Mouse (Mus musculus) heart, adult 2 months (tissue): ENCODE data around the gene 4930568D16Rik. TPM values are rescaled to one million over a fixed set of nuclear protein-coding genes. Genes with fewer than 3 reads are reported as not detected.

ENCODE experiments used
- DNase-seq, 2 experiments: peaks; one replicate each; pipeline ENCODE4 v3.0.0; 2021
- H3K27ac ChIP-seq: fragments of 200-600 bp; 2 replicates; pipeline ENCODE4 v1.8.1; 2022
- H3K27me3 ChIP-seq: fragments of 200-500 bp; 2 replicates; pipeline ENCODE4 v1.6.1; 2012; ENCODE audit warnings: mild to moderate bottlenecking, low read length, inconsistent platforms, mixed read lengths; ENCODE audit not compliant: control insufficient read depth, insufficient read depth
- H3K36me3 ChIP-seq: fragments of 200-500 bp; 2 replicates; pipeline ENCODE4 v1.6.1; 2012; ENCODE audit warnings: low read length, inconsistent platforms; ENCODE audit not compliant: control insufficient read depth, insufficient read depth
- H3K4me1 ChIP-seq: fragments of 200-500 bp; 2 replicates; pipeline ENCODE4 v1.6.1; 2011; ENCODE audit warnings: low read length; ENCODE audit not compliant: control insufficient read depth, insufficient read depth
- H3K4me3 ChIP-seq: fragments of 200-600 bp; 2 replicates; pipeline ENCODE4 v1.8.1; 2022
- H3K79me2 ChIP-seq: fragments of 200-500 bp; replicated peaks from 2 replicates; pipeline ENCODE4 v1.6.1; 2012; ENCODE audit warnings: mild to moderate bottlenecking, inconsistent platforms, low read length, moderate library complexity, mixed read lengths; ENCODE audit not compliant: control insufficient read depth, insufficient read depth
- H3K9ac ChIP-seq: fragments of 200-500 bp; 2 replicates; pipeline ENCODE4 v1.6.1; 2012; ENCODE audit warnings: low read depth, mild to moderate bottlenecking, control low read depth, inconsistent platforms, low read length, mixed read lengths
- CTCF ChIP-seq: fragments of 200-600 bp; IDR thresholded peaks from 2 replicates; pipeline ENCODE4 v1.8.1; 2022; ENCODE audit warnings: antibody characterized with exemption, mild to moderate bottlenecking, moderate library complexity
- EP300 ChIP-seq: fragments of 200-500 bp; IDR thresholded peaks from 2 replicates; pipeline ENCODE4 v1.6.1; 2011; ENCODE audit warnings: low read depth, low read length, control low read depth; ENCODE audit not compliant: insufficient read depth
- POLR2A ChIP-seq: fragments of 200-500 bp; IDR thresholded peaks from 2 replicates; pipeline ENCODE4 v1.6.1; 2011; ENCODE audit warnings: mild to moderate bottlenecking, low read depth, low read length, control low read depth; ENCODE audit not compliant: insufficient read depth
- whole genome bisulfite sequencing: fragments of 180-500 bp; shearing (Covaris S2); methylation state at CpG from one replicate; pipeline ENCODE4 v1.1.7; 2018; 5-methylcytosine and 5-hydroxymethylcytosine counted together
- intact Hi-C: fragments of 180-260 bp; cut with DNase I; formaldehyde crosslinking; loops from one replicate; pipeline ENCODE4 v1.15.1; 2025
- polyA plus RNA-seq: library from polyadenylated mRNA; depleted of rRNA; stranded (reverse); fragments of >200 nt; gene quantifications from 2 replicates; pipeline ENCODE4 v1.2.3, GENCODE M21; 2012
- total RNA-seq, 2 experiments: library from RNA; stranded (reverse); gene quantifications; 2 replicates each; pipeline ENCODE4 v1.2.3; 2021

4930568D16Rik gene
- total and polyA plus RNA-seq, 3 experiments = not detected

DNA sequence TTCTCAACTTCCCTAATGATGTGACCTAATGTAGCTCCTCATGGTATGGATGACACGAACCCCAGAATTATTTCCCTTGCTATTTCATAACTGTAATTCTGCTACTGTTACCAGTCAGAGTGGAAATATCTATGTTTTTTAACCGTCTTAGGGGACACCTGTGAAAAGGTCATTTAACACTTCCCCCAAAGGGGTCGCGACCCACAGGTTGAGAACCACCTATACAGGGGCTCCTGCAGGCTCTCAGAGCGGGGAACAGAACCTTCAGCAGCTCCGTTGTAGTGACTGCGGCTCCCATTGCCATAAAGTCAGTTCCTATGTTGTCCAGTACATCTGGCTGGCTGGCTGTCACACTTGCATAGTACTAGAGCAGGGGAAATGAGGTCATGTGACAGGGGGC, 33.2 kb upstream of the 4930568D16Rik start:
- WGBS = 84% methylated on average over 7 of the region's 7 CpGs
- H3K4me1 ChIP-seq = peaks cover 2% of the 10 kb centered on the region; the same call in 1 of the 2 replicates
- no peak for DNase-seq
- no peak overlapping the region for H3K9ac ChIP-seq
- no peaks in the 10 kb centered on the region for H3K27me3 ChIP-seq
- no peaks in the 10 kb centered on the region for H3K79me2 ChIP-seq
- no peaks in the 10 kb centered on the region for H3K36me3 ChIP-seq
- TF ChIP-seq CTCF (no peak), EP300 (no peak), POLR2A (no peak)
- intact Hi-C loops = no loop called here
- H3K4me3 ChIP-seq = no peak overlapping the region
- no peak overlapping the region for H3K27ac ChIP-seq

DNA sequence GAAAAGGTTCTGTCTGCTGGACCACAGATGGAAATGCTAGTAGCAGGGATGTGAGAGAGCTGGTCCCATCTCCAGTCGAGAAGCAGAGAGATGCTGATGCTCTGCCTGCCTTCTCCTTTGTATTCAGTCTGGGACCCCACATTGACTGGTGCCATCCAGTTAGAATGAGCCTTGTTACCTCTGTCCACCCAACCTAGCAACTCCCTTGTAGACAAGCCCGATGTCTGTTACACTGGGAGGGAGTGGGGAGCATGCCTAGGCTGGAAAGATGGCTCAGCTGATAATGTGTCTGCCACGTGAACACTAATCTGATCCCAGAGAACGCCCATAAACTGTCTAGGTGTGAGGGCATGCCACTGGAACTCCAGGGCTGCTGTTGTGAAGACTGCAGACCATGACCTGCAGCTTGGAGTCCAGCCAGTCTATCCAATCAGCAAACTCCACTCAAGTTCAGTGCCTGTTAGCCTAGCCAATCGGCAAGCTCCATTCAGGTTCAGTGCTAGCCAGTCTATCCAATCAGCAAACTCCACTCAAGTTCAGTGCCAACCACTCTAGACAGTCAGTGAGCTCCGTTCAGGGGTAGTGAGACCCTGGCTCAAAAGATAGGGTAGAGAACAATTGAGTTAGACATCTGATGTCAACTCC, 30.8 kb upstream of the 4930568D16Rik start:
- H3K36me3 ChIP-seq = no peaks in the 10 kb centered on the region
- intact Hi-C loops = no loop called here

DNA sequence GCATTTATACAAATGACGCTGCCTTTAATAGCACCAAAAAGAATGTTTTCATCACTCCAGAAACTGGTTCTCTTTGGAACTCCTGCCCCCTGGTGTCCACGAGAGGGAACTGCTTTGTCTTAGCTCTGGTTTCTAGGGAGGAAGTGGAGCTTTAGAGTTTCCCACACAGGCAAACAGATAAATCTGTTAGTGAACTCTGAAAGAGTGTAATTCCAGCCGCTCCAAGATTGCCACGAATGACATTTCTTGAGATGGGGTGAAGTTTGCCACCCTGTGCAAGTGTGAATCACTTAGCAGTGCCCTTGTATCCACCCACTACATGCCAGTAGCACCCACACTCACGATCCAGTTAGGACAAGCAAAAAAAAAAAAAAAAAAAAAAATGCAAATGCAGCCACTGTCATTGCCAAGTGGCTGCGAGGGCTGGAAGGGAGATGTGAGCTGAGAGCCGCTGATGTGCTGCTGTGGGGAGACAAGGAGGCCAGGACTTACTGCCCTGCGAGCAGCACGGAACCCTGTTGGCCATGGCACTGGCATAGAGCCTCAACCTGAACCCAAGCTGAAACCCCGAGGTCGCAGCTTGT, 30.2 kb upstream of the 4930568D16Rik start:
- no peaks in the 10 kb centered on the region for H3K36me3 ChIP-seq
- H3K27me3 ChIP-seq = no peaks in the 10 kb centered on the region
- H3K27ac ChIP-seq = no peak overlapping the region
- no peak overlapping the region for H3K4me3 ChIP-seq
- WGBS = 25% methylated on average over 11 of the region's 11 CpGs
- H3K4me1 ChIP-seq = peaks cover 2% of the 10 kb centered on the region; the same call in 1 of the 2 replicates
- no peak for TF ChIP-seq POLR2A
- peak; percentile 57; the same call in 1 of the 2 replicates for TF ChIP-seq EP300
- peak; percentile 99 for TF ChIP-seq CTCF
- DNase-seq = peak; percentile 68 to 75
- no peak overlapping the region for H3K9ac ChIP-seq
- intact Hi-C loops = loop anchor here (1.0 kb wide), 1 partner anchor 99 kb away; no protein-coding TSS in a partner anchor
- H3K79me2 ChIP-seq = no peaks in the 10 kb centered on the region

More for the DNA sequence above, 30.8 kb upstream of the 4930568D16Rik start:
- Histone ChIP-seq H3K4me3 (no peak overlapping the region), H3K4me1 (peaks cover 2% of the 10 kb centered on the region; the same call in 1 of the 2 replicates), H3K27me3 (no peaks in the 10 kb centered on the region), H3K79me2 (no peaks in the 10 kb centered on the region), H3K9ac (no peak overlapping the region), H3K27ac (no peak overlapping the region)
- no peak for DNase-seq
- 59% methylated on average over 6 of the region's 6 CpGs for WGBS
- TF ChIP-seq POLR2A (no peak), CTCF (no peak), EP300 (no peak)

DNA sequence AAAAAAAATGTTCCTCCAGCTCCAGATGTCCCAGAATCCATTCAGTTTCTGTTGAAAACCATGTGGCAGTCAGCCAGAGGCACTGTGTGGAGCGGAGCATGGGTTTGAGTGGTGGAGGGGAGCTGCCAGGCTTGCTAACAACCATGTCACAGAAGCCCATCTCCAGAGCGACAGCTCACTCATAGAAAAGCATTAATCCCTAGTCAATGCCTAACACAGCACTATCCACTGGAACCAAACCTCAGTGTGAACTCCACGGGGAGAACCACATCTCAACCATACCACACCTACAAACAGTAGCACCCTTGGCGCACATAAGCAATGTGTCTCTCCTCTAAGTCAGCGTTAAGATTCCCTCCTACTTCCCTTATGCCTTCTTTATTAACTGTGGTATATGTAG, 29.6 kb upstream of the 4930568D16Rik start, which contains the start of gene 4930402F06Rik:
4930402F06Rik (minus strand) TSS at position 80 of the 400 bp plus-strand sequence.
- Histone ChIP-seq H3K9ac (no peak within 1 kb of the TSS), H3K27me3 (no peaks in the 10 kb centered on the region), H3K4me3 (no peak within 1 kb of the TSS), H3K36me3 (no peaks in the 10 kb centered on the region), H3K4me1 (peaks cover 2% of the 10 kb centered on the region; the same call in 1 of the 2 replicates), H3K79me2 (no peaks in the 10 kb centered on the region), H3K27ac (no peak within 1 kb of the TSS)
- no peak for TF ChIP-seq EP300
- no peak for TF ChIP-seq POLR2A
- TF ChIP-seq CTCF = no peak
- 53% methylated on average over 5 of the region's 5 CpGs for WGBS
- DNase-seq = no peak
- intact Hi-C loops = loop anchor here (1.0 kb wide), 1 partner anchor 99 kb away; no protein-coding TSS in a partner anchor

DNA sequence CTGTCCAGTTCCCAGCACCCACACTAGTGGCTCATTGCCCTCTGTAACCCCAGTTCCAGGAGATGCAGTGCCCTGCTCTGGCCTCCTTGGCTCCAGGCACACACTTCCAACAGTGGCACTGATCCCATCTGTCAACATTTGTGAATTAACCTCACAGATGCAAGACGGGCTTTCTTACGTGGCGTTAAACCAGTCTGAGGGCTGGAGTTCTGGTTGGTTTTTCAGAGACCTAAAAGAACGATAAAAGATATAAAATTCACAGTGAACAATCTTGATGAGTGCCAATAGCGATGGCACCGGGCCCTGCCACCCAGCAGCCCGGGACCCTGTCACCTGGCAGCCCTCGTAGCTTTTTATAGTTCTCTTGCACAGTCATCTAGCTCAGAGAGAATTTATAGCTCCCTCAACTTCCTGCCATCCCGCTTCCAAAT, 17.9 kb upstream of the 4930568D16Rik start:
- intact Hi-C loops = no loop called here
- no peaks in the 10 kb centered on the region for H3K79me2 ChIP-seq
- H3K4me1 ChIP-seq = no peaks in the 10 kb centered on the region
- peak overlapping the region; percentile 81 for H3K27ac ChIP-seq
- no peak for TF ChIP-seq POLR2A
- TF ChIP-seq EP300 = 0 out of 2 replicates have a peak, but pooled peaks have one; percentile 29
- peak; percentile 40 to 71 for DNase-seq
- H3K4me3 ChIP-seq = no peak overlapping the region
- H3K27me3 ChIP-seq = no peaks in the 10 kb centered on the region
- 42% methylated on average over 9 of the region's 9 CpGs for WGBS
- H3K9ac ChIP-seq = no peak overlapping the region
- H3K36me3 ChIP-seq = no peaks in the 10 kb centered on the region

DNA sequence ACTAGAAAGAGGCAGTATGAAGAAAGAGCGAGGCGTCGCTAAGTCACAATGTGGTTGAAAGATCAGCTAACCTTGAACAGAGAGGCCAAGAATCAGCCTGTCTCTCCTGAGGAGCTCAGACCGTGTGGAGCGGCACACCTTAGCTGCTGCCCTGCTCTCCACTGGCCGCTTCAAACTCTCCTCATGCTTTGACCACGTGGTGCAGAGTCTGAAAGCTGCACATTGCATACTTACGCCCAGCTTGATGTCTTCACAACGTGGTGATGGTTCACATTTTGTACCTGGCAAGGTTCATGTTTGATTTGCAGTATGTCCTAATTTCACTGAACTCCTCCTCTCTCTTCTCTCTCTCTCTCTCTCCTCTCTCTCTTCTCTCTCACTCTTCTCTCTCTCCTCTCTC, 11.8 kb upstream of the 4930568D16Rik start:
- TF ChIP-seq CTCF = no peak
- no peak for TF ChIP-seq POLR2A
- TF ChIP-seq EP300 = no peak
- WGBS = 72% methylated on average over 9 of the region's 9 CpGs

More for the DNA sequence above, 11.8 kb upstream of the 4930568D16Rik start:
- no peaks in the 10 kb centered on the region for H3K4me1 ChIP-seq
- no peak for DNase-seq
- H3K27ac ChIP-seq = no peak overlapping the region
- no peak overlapping the region for H3K9ac ChIP-seq
- no peaks in the 10 kb centered on the region for H3K27me3 ChIP-seq
- intact Hi-C loops = no loop called here
- H3K4me3 ChIP-seq = no peak overlapping the region
- no peaks in the 10 kb centered on the region for H3K36me3 ChIP-seq
- no peaks in the 10 kb centered on the region for H3K79me2 ChIP-seq
